Mouse (Mus musculus): Measurements from ENCODE around the gene Fkbp9.

DNA sequence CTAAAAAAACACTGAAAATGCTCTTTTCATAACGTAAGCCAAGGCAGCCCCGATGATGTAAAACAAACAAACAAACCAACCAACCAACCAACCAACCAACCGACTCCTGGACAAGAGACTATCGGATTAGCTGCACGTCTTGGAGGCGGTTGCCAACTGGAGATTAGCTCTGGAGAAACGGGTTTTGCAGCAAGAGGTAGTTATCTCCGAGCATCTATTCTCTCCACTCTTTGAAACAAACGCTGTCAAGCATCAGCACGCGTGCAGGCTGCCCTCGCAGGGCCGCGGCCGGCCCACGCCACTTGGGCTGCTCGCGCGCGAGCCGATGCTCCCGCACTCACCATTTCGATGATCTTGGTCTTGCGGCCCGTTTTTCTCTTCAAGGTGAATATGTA lies 91.5 kb downstream of the Fkbp9 start:
- TF ChIP-seq CTCF (IDR thresholded peaks at IDR 0.05; ENCODE audit: low read depth) (no peak), EP300 (IDR thresholded peaks at IDR 0.05; ENCODE audit: low read depth) (peak; percentile 59)

Data from liver, embryonic 14.5 days (tissue).